Mouse (Mus musculus): ENCODE results near the gene Slc25a36. TPM values are rescaled to one million over a fixed set of nuclear protein-coding genes. Genes with fewer than 3 reads are reported as not detected.

Gene Slc25a36
- polyA plus RNA-seq, 1 experiment: 59.7 TPM

- no peak for DNase-seq (ENCODE audit: low spot score)
Measured at GRCm38 (mm10) chr9:97111506-97111905, 549 bp upstream of the Slc25a36 start.

- DNase-seq (ENCODE audit: low spot score): no peak
Measured at GRCm38 (mm10) chr9:97106481-97107160, 4.3 kb downstream of the Slc25a36 start.

- no peak for DNase-seq (ENCODE audit: low spot score)
Measured at GRCm38 (mm10) chr9:97105400-97105985, 5.5 kb downstream of the Slc25a36 start.

- DNase-seq (ENCODE audit: low spot score): no peak
Measured at GRCm38 (mm10) chr9:97103376-97104061, 7.4 kb downstream of the Slc25a36 start.

GRCm38 (mm10) chr9:97098985-97099384 is 12.0 kb downstream of the Slc25a36 start:
- no peak for DNase-seq (ENCODE audit: low spot score)

GRCm38 (mm10) chr9:97096180-97096579 is 14.8 kb downstream of the Slc25a36 start:
- DNase-seq (ENCODE audit: low spot score): no peak

- no peak for DNase-seq (ENCODE audit: low spot score)
Measured at GRCm38 (mm10) chr9:97087850-97088249, 23.1 kb downstream of the Slc25a36 start.

- no peak for DNase-seq (ENCODE audit: low spot score)
Measured at GRCm38 (mm10) chr9:97084628-97085027, 26.3 kb downstream of the Slc25a36 start.

- DNase-seq (ENCODE audit: low spot score): no peak
Measured at GRCm38 (mm10) chr9:97081106-97081862, 29.7 kb downstream of the Slc25a36 start.

GRCm38 (mm10) chr9:97069911-97070310 is 41.0 kb downstream of the Slc25a36 start:
- no peak for DNase-seq (ENCODE audit: low spot score)

- no peak for DNase-seq (ENCODE audit: low spot score)
Measured at GRCm38 (mm10) chr9:97069466-97069865, 41.5 kb downstream of the Slc25a36 start.

- no peak for DNase-seq (ENCODE audit: low spot score)
Measured at GRCm38 (mm10) chr9:97068201-97069095, 42.5 kb downstream of the Slc25a36 start.

- DNase-seq (ENCODE audit: low spot score): no peak
Measured at GRCm38 (mm10) chr9:97067761-97068160, 43.2 kb downstream of the Slc25a36 start.

- no peak for DNase-seq (ENCODE audit: low spot score)
Measured at GRCm38 (mm10) chr9:97065885-97066284, 45.1 kb downstream of the Slc25a36 start.

GRCm38 (mm10) chr9:97065216-97065615 is 45.7 kb downstream of the Slc25a36 start:
- no peak for DNase-seq (ENCODE audit: low spot score)

- DNase-seq (ENCODE audit: low spot score): no peak
Measured at GRCm38 (mm10) chr9:97064161-97064560, 46.8 kb downstream of the Slc25a36 start.

GRCm38 (mm10) chr9:97061696-97062095 is 49.3 kb downstream of the Slc25a36 start:
- no peak for DNase-seq (ENCODE audit: low spot score)

- no peak for DNase-seq (ENCODE audit: low spot score)
Measured at GRCm38 (mm10) chr9:97056541-97057338, 54.2 kb downstream of the Slc25a36 start.

- DNase-seq (ENCODE audit: low spot score): no peak
Measured at GRCm38 (mm10) chr9:97055906-97056305, 55.1 kb downstream of the Slc25a36 start.

- no peak for DNase-seq (ENCODE audit: low spot score)
Measured at GRCm38 (mm10) chr9:97051176-97051575, 59.8 kb downstream of the Slc25a36 start.
